Mouse (Mus musculus): ENCODE results near the gene Pnkp. TPM values are rescaled to one million over a fixed set of nuclear protein-coding genes. Genes with fewer than 3 reads are reported as not detected.

The Pnkp gene
- polyA plus RNA-seq (2015; fragmentation: Nextera tagmentation; extraction: Ambion mirVana) = 38.7 and 40.4 TPM in 2 replicates

- no peaks in the 10 kb centered on the region for H3K27me3 ChIP-seq (ENCODE audit: insufficient read depth, low read length)
- H3K4me1 ChIP-seq (ENCODE audit: insufficient read depth, low read length) = peaks cover 57% of the 10 kb centered on the region
- peak within 1 kb of the TSS; percentile 90 for H3K9ac ChIP-seq (replicated peaks; ENCODE audit: low read length)
- H3K27ac ChIP-seq (ENCODE audit: low read length) = peak within 1 kb of the TSS; percentile 95
- H3K36me3 ChIP-seq (ENCODE audit: insufficient read depth, low read length) = peaks cover 18% of the 10 kb centered on the region; the same call in 1 of the 2 replicates
- no peaks in the 10 kb centered on the region for H3K9me3 ChIP-seq (ENCODE audit: low read length)
- peak within 1 kb of the TSS; percentile 86 for H3K4me3 ChIP-seq (ENCODE audit: low read length)
- under 1% methylated on average over 32 of the region's 32 CpGs for WGBS
- H3K4me2 ChIP-seq (replicated peaks; ENCODE audit: low read depth, low read length) = peak within 1 kb of the TSS; percentile 93
- ATAC-seq (ENCODE audit: low FRiP score, low TSS enrichment) = peak; percentile 5; the same call in 1 of the 2 replicates
Observed at GRCm38 (mm10) chr7:44857042-44857552, at the start of gene Pnkp. Gene Pnkp (plus strand): TSS chr7:44857139.

- Histone ChIP-seq H3K4me1 (ENCODE audit: insufficient read depth, low read length) (no peaks in the 10 kb centered on the region), H3K4me2 (replicated peaks; ENCODE audit: low read depth, low read length) (no peak overlapping the region), H3K9ac (replicated peaks; ENCODE audit: low read length) (no peak overlapping the region), H3K27me3 (ENCODE audit: insufficient read depth, low read length) (no peaks in the 10 kb centered on the region), H3K36me3 (ENCODE audit: insufficient read depth, low read length) (peaks cover 8% of the 10 kb centered on the region), H3K27ac (ENCODE audit: low read length) (no peak overlapping the region), H3K9me3 (ENCODE audit: low read length) (no peaks in the 10 kb centered on the region), H3K4me3 (ENCODE audit: low read length) (no peak overlapping the region)
- ATAC-seq (ENCODE audit: low FRiP score, low TSS enrichment) = no peak
- 80% methylated on average over 2 of the region's 2 CpGs for WGBS
Observed at GRCm38 (mm10) chr7:44808927-44809326, 48.0 kb upstream of the Pnkp start.

- Histone ChIP-seq H3K9ac (replicated peaks; ENCODE audit: low read length) (no peak overlapping the region), H3K27ac (ENCODE audit: low read length) (no peak overlapping the region), H3K27me3 (ENCODE audit: insufficient read depth, low read length) (no peaks in the 10 kb centered on the region), H3K4me2 (replicated peaks; ENCODE audit: low read depth, low read length) (no peak overlapping the region), H3K36me3 (ENCODE audit: insufficient read depth, low read length) (peaks cover 12% of the 10 kb centered on the region), H3K4me3 (ENCODE audit: low read length) (no peak overlapping the region), H3K4me1 (ENCODE audit: insufficient read depth, low read length) (no peaks in the 10 kb centered on the region), H3K9me3 (ENCODE audit: low read length) (no peaks in the 10 kb centered on the region)
- 86% methylated on average over 3 of the region's 3 CpGs for WGBS
- ATAC-seq (ENCODE audit: low FRiP score, low TSS enrichment) = no peak
Observed at GRCm38 (mm10) chr7:44809466-44809865, 47.5 kb upstream of the Pnkp start.

GRCm38 (mm10) chr7:44810365-44810764 is 46.6 kb upstream of the Pnkp start:
- H3K9ac ChIP-seq (replicated peaks; ENCODE audit: low read length) = no peak overlapping the region
- peaks cover 5% of the 10 kb centered on the region for H3K4me1 ChIP-seq (ENCODE audit: insufficient read depth, low read length)
- 75% methylated on average over 4 of the region's 4 CpGs for WGBS
- ATAC-seq (ENCODE audit: low FRiP score, low TSS enrichment) = no peak
- H3K27ac ChIP-seq (ENCODE audit: low read length) = no peak overlapping the region
- H3K36me3 ChIP-seq (ENCODE audit: insufficient read depth, low read length) = peaks cover 12% of the 10 kb centered on the region
- no peak overlapping the region for H3K4me3 ChIP-seq (ENCODE audit: low read length)
- H3K27me3 ChIP-seq (ENCODE audit: insufficient read depth, low read length) = no peaks in the 10 kb centered on the region
- no peaks in the 10 kb centered on the region for H3K9me3 ChIP-seq (ENCODE audit: low read length)
- H3K4me2 ChIP-seq (replicated peaks; ENCODE audit: low read depth, low read length) = no peak overlapping the region

GRCm38 (mm10) chr7:44810819-44811557 is 46.0 kb upstream of the Pnkp start:
- peaks cover 12% of the 10 kb centered on the region for H3K36me3 ChIP-seq (ENCODE audit: insufficient read depth, low read length)
- no peak overlapping the region for H3K27ac ChIP-seq (ENCODE audit: low read length)
- no peaks in the 10 kb centered on the region for H3K9me3 ChIP-seq (ENCODE audit: low read length)
- H3K9ac ChIP-seq (replicated peaks; ENCODE audit: low read length) = no peak overlapping the region
- peaks cover 5% of the 10 kb centered on the region for H3K4me1 ChIP-seq (ENCODE audit: insufficient read depth, low read length)
- H3K4me2 ChIP-seq (replicated peaks; ENCODE audit: low read depth, low read length) = no peak overlapping the region
- H3K4me3 ChIP-seq (ENCODE audit: low read length) = no peak overlapping the region
- no peak for ATAC-seq (ENCODE audit: low FRiP score, low TSS enrichment)
- WGBS = 91% methylated on average over 7 of the region's 7 CpGs
- H3K27me3 ChIP-seq (ENCODE audit: insufficient read depth, low read length) = no peaks in the 10 kb centered on the region

GRCm38 (mm10) chr7:44812651-44813325 is 44.2 kb upstream of the Pnkp start:
- Histone ChIP-seq H3K9me3 (ENCODE audit: low read length) (no peaks in the 10 kb centered on the region), H3K4me1 (ENCODE audit: insufficient read depth, low read length) (peaks cover 12% of the 10 kb centered on the region), H3K27me3 (ENCODE audit: insufficient read depth, low read length) (no peaks in the 10 kb centered on the region), H3K36me3 (ENCODE audit: insufficient read depth, low read length) (peaks cover 12% of the 10 kb centered on the region), H3K4me3 (ENCODE audit: low read length) (no peak overlapping the region), H3K9ac (replicated peaks; ENCODE audit: low read length) (no peak overlapping the region), H3K27ac (ENCODE audit: low read length) (no peak overlapping the region), H3K4me2 (replicated peaks; ENCODE audit: low read depth, low read length) (no peak overlapping the region)
- WGBS = 85% methylated on average over 20 of the region's 20 CpGs
- no peak for ATAC-seq (ENCODE audit: low FRiP score, low TSS enrichment)

GRCm38 (mm10) chr7:44813985-44814384 is 43.0 kb upstream of the Pnkp start:
- H3K4me2 ChIP-seq (replicated peaks; ENCODE audit: low read depth, low read length) = no peak overlapping the region
- H3K36me3 ChIP-seq (ENCODE audit: insufficient read depth, low read length) = peaks cover 12% of the 10 kb centered on the region
- H3K27ac ChIP-seq (ENCODE audit: low read length) = no peak overlapping the region
- 94% methylated on average over 3 of the region's 3 CpGs for WGBS
- H3K27me3 ChIP-seq (ENCODE audit: insufficient read depth, low read length) = no peaks in the 10 kb centered on the region
- no peak for ATAC-seq (ENCODE audit: low FRiP score, low TSS enrichment)
- H3K9ac ChIP-seq (replicated peaks; ENCODE audit: low read length) = no peak overlapping the region
- no peaks in the 10 kb centered on the region for H3K9me3 ChIP-seq (ENCODE audit: low read length)
- H3K4me3 ChIP-seq (ENCODE audit: low read length) = no peak overlapping the region
- H3K4me1 ChIP-seq (ENCODE audit: insufficient read depth, low read length) = peaks cover 24% of the 10 kb centered on the region

- H3K27me3 ChIP-seq (ENCODE audit: insufficient read depth, low read length) = no peaks in the 10 kb centered on the region
- no peak overlapping the region for H3K4me2 ChIP-seq (replicated peaks; ENCODE audit: low read depth, low read length)
- peaks cover 29% of the 10 kb centered on the region for H3K4me1 ChIP-seq (ENCODE audit: insufficient read depth, low read length)
- no peaks in the 10 kb centered on the region for H3K9me3 ChIP-seq (ENCODE audit: low read length)
- H3K9ac ChIP-seq (replicated peaks; ENCODE audit: low read length) = no peak overlapping the region
- no peak overlapping the region for H3K27ac ChIP-seq (ENCODE audit: low read length)
- WGBS = 91% methylated on average over 4 of the region's 4 CpGs
- H3K36me3 ChIP-seq (ENCODE audit: insufficient read depth, low read length) = peaks cover 12% of the 10 kb centered on the region
- H3K4me3 ChIP-seq (ENCODE audit: low read length) = no peak overlapping the region; the same call in 1 of the 2 replicates
- no peak for ATAC-seq (ENCODE audit: low FRiP score, low TSS enrichment)
Observed at GRCm38 (mm10) chr7:44814423-44814822, 42.5 kb upstream of the Pnkp start.

- peaks cover 12% of the 10 kb centered on the region for H3K36me3 ChIP-seq (ENCODE audit: insufficient read depth, low read length)
- WGBS = 20% methylated on average over 14 of the region's 14 CpGs
Observed at GRCm38 (mm10) chr7:44814952-44815553, 41.9 kb upstream of the Pnkp start.

More at GRCm38 (mm10) chr7:44814952-44815553, 41.9 kb upstream of the Pnkp start:
- Histone ChIP-seq H3K9ac (replicated peaks; ENCODE audit: low read length) (peak overlapping the region; percentile 95), H3K9me3 (ENCODE audit: low read length) (no peaks in the 10 kb centered on the region), H3K4me1 (ENCODE audit: insufficient read depth, low read length) (peaks cover 35% of the 10 kb centered on the region), H3K4me3 (ENCODE audit: low read length) (peak overlapping the region; percentile 63), H3K27me3 (ENCODE audit: insufficient read depth, low read length) (no peaks in the 10 kb centered on the region), H3K4me2 (replicated peaks; ENCODE audit: low read depth, low read length) (peak overlapping the region; percentile 62), H3K27ac (ENCODE audit: low read length) (peak overlapping the region; percentile 97)
- ATAC-seq (ENCODE audit: low FRiP score, low TSS enrichment) = peak; percentile 0
